In genomic region chr9:30632164-30633146, GRCm38 (mm10) we compare ENCODE assay signal across 8 mouse cellular contexts.
DNase-seq lines count a peak whose midpoint lies in the region; ATAC-seq and TF ChIP-seq lines count a peak whose summit lies in the region.

No protein-coding gene starts in this region.

- no peak overlapping the region for H3K4me3 ChIP-seq in heart, embryonic 13.5 days
- no peak overlapping the region for H3K4me3 ChIP-seq in forebrain, embryonic 12.5 days (replicated peaks)
- no peak overlapping the region for H3K4me3 ChIP-seq in limb, embryonic 14.5 days (replicated peaks; ENCODE audit: low read length)

- peaks cover 35% of the 10 kb centered on the region for H3K4me1 ChIP-seq in heart, embryonic 13.5 days
- peaks cover 22% of the 10 kb centered on the region for H3K4me1 ChIP-seq in forebrain, embryonic 12.5 days
- H3K4me1 ChIP-seq in limb, embryonic 14.5 days (ENCODE audit: control insufficient read depth, insufficient read depth, low read length), result peaks cover 41% of the 10 kb centered on the region

- H3K9ac ChIP-seq in heart, embryonic 13.5 days, result no peak overlapping the region
- no peak overlapping the region for H3K9ac ChIP-seq in forebrain, embryonic 12.5 days
- H3K9ac ChIP-seq in limb, embryonic 14.5 days (ENCODE audit: low read depth, low read length, severe bottlenecking), result no peak overlapping the region

- no peaks in the 10 kb centered on the region for H3K27me3 ChIP-seq in heart, embryonic 13.5 days (replicated peaks)
- no peaks in the 10 kb centered on the region for H3K27me3 ChIP-seq in forebrain, embryonic 12.5 days
- no peaks in the 10 kb centered on the region for H3K27me3 ChIP-seq in limb, embryonic 14.5 days (ENCODE audit: control insufficient read depth, insufficient read depth, low read length)

- intact Hi-C loops in heart, postnatal 36 days (cut with DNase I), result no loop called here

- no peak for TF ChIP-seq POLR2A in limb, embryonic 14.5 days (IDR thresholded peaks at IDR 0.05; ENCODE audit: borderline replicate concordance, extremely low read depth, insufficient read depth, insufficient read length)

- 53% methylated on average over 6 of the region's 6 CpGs for WGBS in heart, embryonic 13.5 days
- WGBS in forebrain, embryonic 12.5 days, result 33% methylated on average over 6 of the region's 6 CpGs
- WGBS in limb, embryonic 14.5 days, result 26% methylated on average over 6 of the region's 6 CpGs

- peak overlapping the region; percentile 61 for H3K27ac ChIP-seq in heart, embryonic 13.5 days (replicated peaks)
- H3K27ac ChIP-seq in forebrain, embryonic 12.5 days, result 0 out of 2 replicates have a peak overlapping the region, but pooled peaks have one; percentile 31
- H3K27ac ChIP-seq in limb, embryonic 14.5 days (replicated peaks; ENCODE audit: low read depth, low read length), result peak overlapping the region; percentile 84

- H3K36me3 ChIP-seq in heart, embryonic 13.5 days, result no peaks in the 10 kb centered on the region
- H3K36me3 ChIP-seq in forebrain, embryonic 12.5 days (replicated peaks), result no peaks in the 10 kb centered on the region
- H3K36me3 ChIP-seq in limb, embryonic 14.5 days (ENCODE audit: control insufficient read depth, insufficient read depth, low read length), result no peaks in the 10 kb centered on the region

- no peak for DNase-seq in heart, postnatal 36 days
- DNase-seq in Muller cell, postnatal 12 days (ENCODE audit: inconsistent ontology term), result peak; percentile 87
- DNase-seq in limb, embryonic 14.5 days (ENCODE audit: low spot score), result peak; percentile 90
- no peak for DNase-seq in ovary, postnatal 36 days (ENCODE audit: low spot score)
- no peak for DNase-seq in thymus, adult 18-20 months
- DNase-seq in layer of hippocampus, postnatal 25 days (ENCODE audit: extremely low spot score in 1 of 2, low spot score in 1 of 2), result no peak

- no peaks in the 10 kb centered on the region for H3K9me3 ChIP-seq in heart, embryonic 13.5 days
- no peaks in the 10 kb centered on the region for H3K9me3 ChIP-seq in forebrain, embryonic 12.5 days
- no peaks in the 10 kb centered on the region for H3K9me3 ChIP-seq in limb, embryonic 14.5 days (ENCODE audit: control insufficient read depth, low read length)

- ATAC-seq in heart, embryonic 13.5 days (ENCODE audit: extremely low read depth, insufficient number of reproducible peaks, low FRiP score, low TSS enrichment), result no peak
- peak; percentile 58; the same call in 1 of the 2 replicates for ATAC-seq in forebrain, embryonic 12.5 days (ENCODE audit: low FRiP score)
- peak; percentile 85 for ATAC-seq in limb, embryonic 14.5 days (ENCODE audit: low FRiP score, low read depth)

- H3K4me2 ChIP-seq in heart, embryonic 13.5 days, result no peak overlapping the region
- H3K4me2 ChIP-seq in forebrain, embryonic 12.5 days, result no peak overlapping the region
- H3K4me2 ChIP-seq in limb, embryonic 14.5 days (replicated peaks; ENCODE audit: low read depth, low read length, severe bottlenecking), result 0 out of 2 replicates have a peak overlapping the region, but pooled peaks have one; percentile 10

Comparison
In these comparisons a context has a peak if more than half of its experiments do, and no peak if none do; other contexts are left out.
1. H3K27ac ChIP-seq: peak in every context shown above with its lines; median percentile 84 in limb, embryonic 14.5 days; 61 in heart, embryonic 13.5 days; 31 in forebrain, embryonic 12.5 days.
2. DNase-seq: peak in Muller cell, postnatal 12 days (single experiment) and limb, embryonic 14.5 days (single experiment); none in heart, postnatal 36 days (0 of 2), ovary, postnatal 36 days (single experiment), thymus, adult 18-20 months (0 of 2) and layer of hippocampus, postnatal 25 days (0 of 2).